Mouse (Mus musculus) layer of hippocampus, adult 2 months (tissue): ENCODE results near the gene Senp1. TPM values are rescaled to one million over a fixed set of nuclear protein-coding genes. Genes with fewer than 3 reads are reported as not detected.

Experiments
- DNase-seq, 2 experiments: peaks; one replicate each; pipeline ENCODE4 v3.0.0; 2022; ENCODE audit warnings: low spot score in 2 of 2
- H3K27ac ChIP-seq: fragments of 200-600 bp; 2 replicates; pipeline ENCODE4 v1.8.1; 2022
- H3K4me3 ChIP-seq: fragments of 200-600 bp; 2 replicates; pipeline ENCODE4 v1.8.1; 2022; ENCODE audit warnings: mild to moderate bottlenecking
- CTCF ChIP-seq: fragments of 200-600 bp; conservative IDR thresholded peaks from 2 replicates; pipeline ENCODE4 v1.8.1; 2022; ENCODE audit warnings: antibody characterized with exemption, mild to moderate bottlenecking, moderate library complexity
- total RNA-seq, 2 experiments: library from RNA; stranded (reverse); gene quantifications; 2 replicates each; pipeline ENCODE4 v1.2.3; 2021

Gene Senp1
- total RNA-seq, 2 experiments from 2014 or later, result 12.7 to 13.5 TPM

DNA sequence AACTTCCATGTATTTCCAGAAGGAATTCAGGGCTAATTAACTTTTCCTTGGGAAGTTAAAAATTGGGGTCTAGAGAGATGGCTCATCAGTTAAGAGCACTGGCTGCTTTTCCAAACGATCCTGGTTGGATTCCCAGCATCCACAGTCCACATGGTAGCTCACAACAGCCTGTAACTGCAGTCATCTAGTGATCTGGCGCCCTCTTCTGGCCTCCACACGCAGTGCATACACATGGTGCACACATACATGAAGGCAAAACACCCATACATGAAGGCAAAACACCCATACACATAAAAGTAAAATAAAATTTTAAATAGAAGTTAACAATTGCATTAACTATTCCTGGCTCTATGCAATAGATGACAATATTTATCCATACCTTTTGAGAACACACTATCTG, 3.4 kb upstream of the Senp1 start:
- TF ChIP-seq CTCF, result peak; percentile 57
- no peak for DNase-seq
- H3K4me3 ChIP-seq, result no peak overlapping the region
- H3K27ac ChIP-seq, result no peak overlapping the region

DNA sequence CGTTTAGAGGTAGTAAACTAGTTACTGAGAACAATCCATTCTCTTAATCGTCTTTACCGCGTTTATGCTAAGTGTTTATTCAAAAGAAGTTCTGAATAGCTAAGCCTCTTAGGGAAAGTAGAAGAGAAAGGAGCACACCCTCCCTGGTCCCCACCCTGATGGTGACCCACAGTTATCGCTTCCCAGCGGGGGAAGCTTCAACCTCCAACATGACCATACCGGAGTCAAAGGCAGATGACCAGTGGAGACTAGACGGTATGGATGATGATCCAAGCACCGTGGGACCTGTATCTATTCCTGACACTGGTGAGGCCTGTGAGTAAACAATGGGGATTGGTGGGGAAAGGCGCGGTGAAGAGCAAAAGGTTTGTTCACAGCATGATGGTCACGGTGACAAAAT, 1.4 kb upstream of the Senp1 start:
- Histone ChIP-seq H3K27ac (no peak overlapping the region), H3K4me3 (no peak overlapping the region)
- DNase-seq, result no peak
- TF ChIP-seq CTCF, result no peak

DNA sequence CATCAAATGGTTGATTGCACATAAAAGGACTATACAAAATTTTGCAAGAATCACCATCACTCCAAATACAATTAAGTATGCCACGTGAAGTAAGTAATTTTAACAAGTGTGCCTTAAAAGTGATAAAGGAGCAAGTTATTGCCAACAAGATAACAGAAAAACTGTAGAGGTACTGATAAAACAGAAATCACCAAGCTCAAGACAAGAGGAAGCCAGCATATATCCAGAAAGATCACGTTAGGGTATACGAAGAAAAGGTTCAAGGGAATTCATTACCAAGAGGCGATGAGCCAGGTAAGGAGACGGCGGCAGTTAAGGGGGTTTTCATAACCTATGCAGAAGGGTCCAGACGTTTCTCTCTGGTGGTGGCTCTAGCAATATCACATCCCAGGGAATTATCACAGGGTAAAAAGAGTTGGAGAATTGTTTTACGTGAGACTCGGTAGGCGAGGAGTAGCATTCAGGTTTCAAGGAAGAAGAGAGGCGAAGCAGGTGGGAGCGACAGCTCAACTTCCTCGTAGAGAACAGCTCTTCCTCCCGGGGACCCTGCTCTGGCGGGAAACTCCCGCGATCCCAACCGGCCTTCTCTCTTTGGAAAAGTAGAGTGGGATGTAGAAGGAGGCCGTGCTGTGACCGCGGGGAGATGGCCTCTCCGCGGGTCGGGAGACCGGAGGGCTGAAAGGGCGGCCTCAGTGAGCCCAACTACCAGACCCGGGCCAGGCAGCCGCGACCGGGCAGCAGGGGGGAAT, 998 bp downstream of the Senp1 start, which contains the start of gene Pfkm:
TSS of gene Pfkm (plus strand) at position 218 of the 749 bp plus-strand sequence.
- Histone ChIP-seq H3K27ac (peak within 1 kb of the TSS; percentile 97), H3K4me3 (peak within 1 kb of the TSS; percentile 98)
- no peak for TF ChIP-seq CTCF
- peak in 1 of 2 experiments; percentile 23 for DNase-seq

DNA sequence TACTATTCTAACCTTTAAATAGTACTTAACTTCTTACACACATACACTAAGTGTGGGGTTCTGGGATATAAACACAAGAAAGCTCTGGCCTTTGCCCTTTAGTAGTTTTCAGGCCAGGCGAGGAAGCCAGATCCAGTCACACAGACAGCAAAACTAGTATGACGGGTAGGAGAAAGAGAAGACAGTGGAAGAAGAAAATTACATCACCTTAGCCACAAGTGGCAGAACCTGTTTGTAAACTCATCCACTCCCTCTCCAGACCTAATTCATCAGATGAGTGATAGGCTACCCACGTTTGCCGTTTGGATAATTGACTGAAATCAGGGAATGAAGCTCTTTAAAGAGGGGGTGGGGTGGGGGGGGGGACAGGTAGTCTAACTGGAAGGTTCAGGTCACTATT, 1.7 kb downstream of the Senp1 start:
- TF ChIP-seq CTCF, result no peak
- peak overlapping the region; percentile 98 for H3K4me3 ChIP-seq
- no peak for DNase-seq
- no peak overlapping the region for H3K27ac ChIP-seq

DNA sequence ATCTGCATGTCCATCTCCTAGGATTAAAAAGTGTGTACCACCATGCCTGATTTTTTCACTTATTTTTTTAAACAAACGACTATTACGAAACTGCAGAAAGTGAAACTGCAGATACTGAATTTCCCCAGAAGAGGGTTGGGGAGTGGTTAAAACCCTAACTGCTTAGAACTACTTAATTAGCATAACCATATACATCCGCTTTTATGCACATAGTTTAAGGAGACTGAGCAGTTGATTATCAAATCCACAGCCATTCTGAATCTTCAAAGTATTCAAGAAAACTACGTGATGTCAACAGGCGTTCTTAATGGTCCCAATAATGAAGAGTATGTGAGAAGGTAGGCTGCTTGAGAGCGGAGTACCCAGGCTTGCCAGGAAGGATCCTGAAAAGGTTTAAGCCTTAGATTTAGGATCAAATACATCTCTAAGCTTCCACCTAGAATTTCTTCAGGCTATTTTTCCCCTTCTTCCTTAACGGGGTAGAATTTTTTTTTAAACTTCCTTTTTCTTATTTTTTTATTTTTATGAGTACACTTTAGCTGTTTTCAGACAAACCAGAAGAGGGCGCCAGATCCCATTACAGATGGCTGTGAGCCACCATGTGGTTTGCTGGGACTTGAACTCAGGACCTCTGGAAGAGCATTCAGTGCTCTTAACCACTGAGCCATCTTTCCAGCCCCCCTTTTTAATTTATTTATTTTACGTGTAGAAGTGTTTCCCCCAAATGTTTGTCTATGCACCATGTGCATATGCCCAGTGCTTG, 3.9 kb downstream of the Senp1 start:
- H3K27ac ChIP-seq, result no peak overlapping the region
- DNase-seq, result no peak
- peak; percentile 91 for TF ChIP-seq CTCF
- no peak overlapping the region for H3K4me3 ChIP-seq

DNA sequence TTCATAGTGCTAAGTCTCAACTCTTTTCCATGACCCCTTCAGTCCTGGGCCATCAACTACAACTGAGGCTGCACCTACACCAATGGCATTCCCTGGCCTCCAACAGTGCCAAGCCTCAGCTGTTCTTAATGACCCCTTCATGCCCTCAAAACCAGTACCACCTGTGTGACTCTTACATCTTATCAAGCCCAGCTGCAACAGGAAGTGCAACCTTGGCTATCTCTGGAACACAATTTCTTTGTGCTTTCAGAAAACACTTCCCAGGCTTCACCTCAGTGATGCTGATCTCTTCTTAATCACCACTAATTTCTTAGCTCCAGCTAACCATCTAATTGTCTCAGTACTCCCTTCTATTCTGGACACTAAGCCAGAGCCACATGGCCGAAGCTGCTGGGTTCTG, 4.7 kb downstream of the Senp1 start:
- DNase-seq, result no peak
- no peak overlapping the region for H3K27ac ChIP-seq
- H3K4me3 ChIP-seq, result no peak overlapping the region
- TF ChIP-seq CTCF, result no peak

DNA sequence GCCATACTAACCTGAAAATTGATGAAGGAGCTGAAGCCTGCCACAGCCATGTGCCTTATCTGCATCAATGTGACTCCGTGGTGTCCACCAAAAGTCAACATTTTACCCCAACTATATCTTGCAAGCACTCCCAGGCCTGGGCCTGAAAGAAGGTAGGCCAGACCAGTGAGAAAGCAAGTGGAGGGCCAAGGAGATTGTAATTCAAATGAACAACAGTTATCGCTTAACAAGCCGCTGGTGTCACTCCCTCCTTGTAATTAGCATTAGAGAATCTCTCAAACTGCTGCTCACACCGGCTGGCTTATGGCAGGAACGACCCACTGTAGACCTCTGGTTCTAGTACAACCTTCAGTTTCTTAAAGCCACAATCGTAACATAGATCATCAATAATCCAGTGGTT, 16.6 kb downstream of the Senp1 start:
- H3K4me3 ChIP-seq, result no peak overlapping the region
- no peak for TF ChIP-seq CTCF
- H3K27ac ChIP-seq, result no peak overlapping the region
- DNase-seq, result no peak

DNA sequence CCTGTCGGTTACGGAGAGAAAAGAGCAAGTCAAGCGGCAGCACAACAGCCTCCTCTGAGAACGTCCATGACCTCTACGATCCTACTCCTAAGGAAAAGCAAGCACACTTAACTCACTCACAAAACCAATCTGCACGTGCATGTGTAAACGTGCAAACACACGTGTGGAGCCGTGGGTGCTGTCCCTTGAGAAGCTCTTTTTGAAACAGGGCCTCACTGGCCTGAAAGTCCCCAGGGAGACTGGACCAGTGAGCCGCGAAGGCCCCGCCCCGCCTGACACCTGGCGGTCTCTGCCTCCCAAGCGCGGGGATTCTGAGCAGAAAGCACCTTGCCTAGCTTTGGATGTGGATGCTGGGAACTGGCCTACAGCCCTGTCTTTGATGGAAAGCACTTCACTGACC, 18.5 kb downstream of the Senp1 start:
- no peak for TF ChIP-seq CTCF
- Histone ChIP-seq H3K27ac (no peak overlapping the region), H3K4me3 (no peak overlapping the region)

DNA sequence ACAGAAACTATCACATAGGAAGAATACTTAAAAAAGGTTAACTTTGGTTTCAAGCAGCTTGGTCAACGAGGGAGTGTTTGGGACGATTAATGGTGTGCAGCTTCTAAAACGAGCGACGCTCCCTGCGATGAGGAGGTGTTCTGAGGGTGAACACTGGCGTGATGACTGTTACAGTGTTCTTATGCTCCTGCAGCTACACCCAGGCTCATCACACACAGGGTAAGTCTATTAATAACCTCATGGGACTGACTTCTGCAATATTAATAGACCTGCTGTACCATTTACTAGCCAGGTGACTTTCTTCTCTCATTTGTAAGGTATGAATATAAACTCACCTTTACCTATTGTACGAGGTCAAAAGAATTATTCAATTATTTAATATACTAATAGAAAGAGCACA, 19.0 kb downstream of the Senp1 start:
- TF ChIP-seq CTCF, result no peak
- no peak for DNase-seq
- no peak overlapping the region for H3K27ac ChIP-seq
- no peak overlapping the region for H3K4me3 ChIP-seq

More for the DNA sequence above, 18.5 kb downstream of the Senp1 start:
- DNase-seq, result no peak

DNA sequence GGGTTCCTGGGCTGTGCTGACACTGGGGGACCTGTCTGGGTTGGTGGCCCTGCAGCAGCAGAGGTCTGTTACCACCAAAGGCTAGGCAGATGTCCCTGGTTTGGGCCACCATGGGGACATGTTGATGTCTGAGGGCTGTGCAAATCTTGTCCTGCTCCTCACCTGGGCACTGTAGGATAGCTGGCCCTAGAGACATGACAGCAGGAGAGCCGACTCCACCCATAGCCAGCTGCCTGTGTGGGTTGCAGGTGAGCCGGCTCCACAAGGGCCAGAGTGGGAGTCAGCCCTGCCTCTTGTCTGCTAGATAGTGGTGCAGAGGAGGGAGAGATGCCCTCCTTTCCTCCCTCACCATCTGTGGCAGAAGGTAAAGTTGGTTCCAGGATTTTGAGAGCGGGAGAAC, 23.2 kb downstream of the Senp1 start:
- no peak overlapping the region for H3K27ac ChIP-seq
- no peak overlapping the region for H3K4me3 ChIP-seq
- no peak for TF ChIP-seq CTCF
- no peak for DNase-seq

DNA sequence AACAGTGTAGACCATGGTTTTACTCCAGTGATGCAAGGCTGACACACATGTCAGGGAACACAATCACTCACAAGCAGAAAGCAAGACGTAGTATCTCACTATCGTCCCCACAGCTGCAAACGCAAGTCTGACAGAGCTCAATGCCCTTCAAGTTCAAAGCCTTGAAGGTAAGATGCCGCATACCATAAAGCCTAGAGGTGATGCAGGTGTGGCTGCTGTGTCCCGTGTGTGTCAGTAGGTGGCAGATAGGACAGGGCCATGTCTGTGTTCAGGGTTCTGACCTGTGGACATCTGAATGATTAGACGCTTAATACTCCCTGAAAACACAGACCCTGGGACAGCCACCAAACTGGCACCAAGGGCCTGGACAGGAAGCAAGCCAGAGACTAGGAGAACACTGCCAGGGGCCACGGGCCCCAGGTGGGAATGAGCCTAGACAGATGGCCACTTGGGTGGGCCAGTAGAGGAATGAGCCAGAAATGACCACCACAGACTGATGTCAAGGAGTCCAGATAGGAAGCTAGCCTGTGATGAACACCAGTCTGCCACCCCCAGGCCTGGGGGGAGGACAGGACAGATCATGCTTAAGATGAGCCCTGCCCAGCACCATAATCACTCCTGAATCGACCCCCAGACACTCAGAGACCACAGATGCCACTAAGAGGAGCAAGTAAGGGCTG, 23.8 kb downstream of the Senp1 start:
- no peak for DNase-seq
- no peak overlapping the region for H3K4me3 ChIP-seq
- no peak overlapping the region for H3K27ac ChIP-seq
- TF ChIP-seq CTCF, result peak; percentile 21

DNA sequence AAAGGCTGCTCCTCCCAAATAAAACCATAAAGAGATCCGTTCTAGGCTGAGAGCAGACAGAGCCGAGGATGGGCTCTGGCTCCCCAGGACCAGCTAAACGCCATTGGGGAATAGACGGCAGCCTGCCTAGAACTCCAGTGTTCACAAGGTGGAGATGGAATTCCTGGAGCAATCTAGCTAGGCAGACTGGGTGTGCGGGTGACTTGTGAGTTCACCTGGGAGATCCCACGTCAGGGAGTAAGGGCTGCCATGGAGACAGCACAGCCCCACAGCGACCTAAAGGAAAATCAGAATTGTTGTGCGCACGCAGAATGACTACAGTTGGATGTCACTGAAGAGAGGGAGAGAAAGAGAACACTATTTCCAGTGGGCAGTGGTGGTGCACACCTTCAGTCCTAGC, 25.0 kb downstream of the Senp1 start:
- no peak for TF ChIP-seq CTCF
- Histone ChIP-seq H3K4me3 (no peak overlapping the region), H3K27ac (no peak overlapping the region)
- no peak for DNase-seq

DNA sequence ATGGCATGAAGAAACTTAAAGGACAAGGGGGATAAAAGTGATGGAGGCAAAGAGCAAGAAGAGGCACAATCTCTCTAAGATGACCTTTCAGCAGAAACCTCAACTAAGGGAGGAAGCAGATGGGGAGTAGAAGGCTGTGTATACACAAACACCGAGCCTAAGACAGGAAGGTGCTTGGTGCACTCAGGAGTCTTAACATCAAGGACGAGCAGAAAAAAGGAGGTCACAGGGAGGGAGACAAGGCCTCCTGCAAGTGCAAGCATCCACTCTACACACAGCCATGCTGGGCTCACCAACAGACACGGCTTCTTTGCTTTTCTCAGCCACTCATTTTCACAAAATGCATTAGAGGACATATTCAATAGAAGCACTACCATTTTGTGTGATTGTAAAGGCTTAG, 26.1 kb downstream of the Senp1 start:
- no peak for DNase-seq
- no peak for TF ChIP-seq CTCF
- no peak overlapping the region for H3K4me3 ChIP-seq
- no peak overlapping the region for H3K27ac ChIP-seq
